29 mouse cellular contexts compared by ENCODE assay signal in genomic region chr11:81737777-81738176, GRCm38 (mm10).
DNase-seq lines count a peak whose midpoint lies in the region; ATAC-seq and TF ChIP-seq lines count a peak whose summit lies in the region.
"Had no signal": no experiment of that assay in that cellular context is flagged by ENCODE, and none has a peak within 500 bp of the region (broad histone marks: within the 10 kb centered on the region; RNA-seq: fewer than 3 reads in every experiment).

No protein-coding gene starts in this region.

- TF ChIP-seq POLR2A in brain, embryonic 14.5 days (IDR thresholded peaks at IDR 0.05; ENCODE audit: borderline replicate concordance, extremely low read depth, insufficient read depth, insufficient read length, poor library complexity, severe bottlenecking) = no peak

- no peak overlapping the region for H3K27ac ChIP-seq in hindbrain, embryonic 16.5 days (ENCODE audit: low read depth, low read length)
- no peak overlapping the region for H3K27ac ChIP-seq in hindbrain, embryonic 10.5 days
- H3K27ac ChIP-seq in midbrain, embryonic 14.5 days (replicated peaks; ENCODE audit: low read depth, low read length) = no peak overlapping the region
- no peak overlapping the region for H3K27ac ChIP-seq in midbrain, embryonic 13.5 days
- H3K27ac ChIP-seq: embryonic facial prominence, embryonic 10.5 days; embryonic facial prominence, embryonic 13.5 days; forebrain, embryonic 12.5 days; forebrain, embryonic 15.5 days; heart, adult 2 months; heart, embryonic 10.5 days; heart, embryonic 13.5 days had no signal

- DNase-seq in hindbrain, embryonic 10.5 days (ENCODE audit: low spot score) = no peak
- DNase-seq in midbrain, embryonic 14.5 days = peak; percentile 20
- peak; percentile 24 for DNase-seq in brain, adult 2 months (ENCODE audit: low read depth, low spot score)
- DNase-seq in brain, embryonic 14.5 days (ENCODE audit: low read depth) = peak; percentile 46
- DNase-seq in layer of hippocampus, adult 11-12 months (ENCODE audit: low spot score) = no peak
- DNase-seq in kidney, adult 11 months = no peak
- DNase-seq: adrenal gland, adult 8-10 months; adrenal gland, postnatal 36 days; cerebellum, adult 11-12 months; cerebellum, adult 8-10 months; cerebellum, postnatal 36 days; embryo, embryonic 11 days; gastrocnemius, postnatal 10 days; gastrocnemius, postnatal 36 days; heart, adult 2 months; heart, postnatal 14 days; heart, postnatal 4 days had no signal

- ATAC-seq in hindbrain, embryonic 16.5 days = peak; percentile 52; the same call in 1 of the 2 replicates
- ATAC-seq in midbrain, embryonic 14.5 days (ENCODE audit: low FRiP score, low TSS enrichment) = no peak
- no peak for ATAC-seq in midbrain, embryonic 13.5 days
- ATAC-seq: CD4-positive, CD25-positive, alpha-beta regulatory T cell, adult 4 months; forebrain, embryonic 15.5 days; inflammation-experienced regulatory T-cells, adult 6 months had no signal

- H3K4me3 ChIP-seq in hindbrain, embryonic 16.5 days (ENCODE audit: low read length) = no peak overlapping the region
- no peak overlapping the region for H3K4me3 ChIP-seq in hindbrain, embryonic 10.5 days
- H3K4me3 ChIP-seq in midbrain, embryonic 14.5 days (replicated peaks; ENCODE audit: low read depth, low read length) = no peak overlapping the region
- no peak overlapping the region for H3K4me3 ChIP-seq in midbrain, embryonic 13.5 days (replicated peaks)
- H3K4me3 ChIP-seq: embryonic facial prominence, embryonic 10.5 days; embryonic facial prominence, embryonic 13.5 days; erythroblast, embryonic 14.5 days; forebrain, embryonic 12.5 days; forebrain, embryonic 15.5 days; heart, adult 2 months; heart, embryonic 10.5 days; heart, embryonic 13.5 days; hindbrain, embryonic 15.5 days had no signal

- no peaks in the 10 kb centered on the region for H3K9me3 ChIP-seq in hindbrain, embryonic 16.5 days (ENCODE audit: control insufficient read depth, low read length)
- no peaks in the 10 kb centered on the region for H3K9me3 ChIP-seq in hindbrain, embryonic 10.5 days
- H3K9me3 ChIP-seq in midbrain, embryonic 14.5 days (ENCODE audit: control insufficient read depth, low read length) = no peaks in the 10 kb centered on the region
- no peaks in the 10 kb centered on the region for H3K9me3 ChIP-seq in midbrain, embryonic 13.5 days
- H3K9me3 ChIP-seq: embryonic facial prominence, embryonic 10.5 days; embryonic facial prominence, embryonic 13.5 days; forebrain, embryonic 12.5 days; forebrain, embryonic 15.5 days; heart, embryonic 10.5 days; heart, embryonic 13.5 days; hindbrain, embryonic 15.5 days had no signal

- no peak overlapping the region for H3K9ac ChIP-seq in hindbrain, embryonic 16.5 days (ENCODE audit: low read depth, low read length)
- H3K9ac ChIP-seq in midbrain, embryonic 14.5 days (replicated peaks; ENCODE audit: low read length) = no peak overlapping the region
- no peak overlapping the region for H3K9ac ChIP-seq in midbrain, embryonic 13.5 days (replicated peaks)
- H3K9ac ChIP-seq: embryonic facial prominence, embryonic 13.5 days; forebrain, embryonic 12.5 days; forebrain, embryonic 15.5 days; heart, embryonic 13.5 days; hindbrain, embryonic 15.5 days had no signal

- 42% methylated on average over 3 of the region's 3 CpGs for WGBS in hindbrain, embryonic 16.5 days
- 75% methylated on average over 3 of the region's 3 CpGs for WGBS in hindbrain, embryonic 10.5 days
- 53% methylated on average over 3 of the region's 3 CpGs for WGBS in midbrain, embryonic 14.5 days
- 57% methylated on average over 3 of the region's 3 CpGs for WGBS in midbrain, embryonic 13.5 days

- no peaks in the 10 kb centered on the region for H3K27me3 ChIP-seq in hindbrain, embryonic 16.5 days (replicated peaks; ENCODE audit: control insufficient read depth, insufficient read depth, low read length)
- H3K27me3 ChIP-seq in hindbrain, embryonic 10.5 days (ENCODE audit: insufficient read depth, poor library complexity, severe bottlenecking) = no peaks in the 10 kb centered on the region
- no peaks in the 10 kb centered on the region for H3K27me3 ChIP-seq in midbrain, embryonic 14.5 days (ENCODE audit: control insufficient read depth, insufficient read depth, low read length)
- H3K27me3 ChIP-seq in midbrain, embryonic 13.5 days = no peaks in the 10 kb centered on the region
- H3K27me3 ChIP-seq: embryonic facial prominence, embryonic 13.5 days; forebrain, embryonic 12.5 days; forebrain, embryonic 15.5 days; hindbrain, embryonic 15.5 days had no signal

- no peak overlapping the region for H3K4me2 ChIP-seq in hindbrain, embryonic 16.5 days (ENCODE audit: low read length)
- no peak overlapping the region for H3K4me2 ChIP-seq in midbrain, embryonic 14.5 days (ENCODE audit: low read length)
- H3K4me2 ChIP-seq in midbrain, embryonic 13.5 days (replicated peaks) = no peak overlapping the region
- H3K4me2 ChIP-seq: embryonic facial prominence, embryonic 13.5 days; forebrain, embryonic 12.5 days; forebrain, embryonic 15.5 days; heart, embryonic 13.5 days; hindbrain, embryonic 15.5 days had no signal

- H3K4me1 ChIP-seq in hindbrain, embryonic 16.5 days (ENCODE audit: control insufficient read depth, insufficient read depth, low read depth, low read length) = peaks cover 5% of the 10 kb centered on the region; the same call in 1 of the 2 replicates
- H3K4me1 ChIP-seq in hindbrain, embryonic 10.5 days (replicated peaks) = no peaks in the 10 kb centered on the region
- H3K4me1 ChIP-seq in midbrain, embryonic 14.5 days (ENCODE audit: control insufficient read depth, insufficient read depth, low read length) = no peaks in the 10 kb centered on the region
- H3K4me1 ChIP-seq in midbrain, embryonic 13.5 days (replicated peaks) = peaks cover 8% of the 10 kb centered on the region
- H3K4me1 ChIP-seq: embryonic facial prominence, embryonic 10.5 days; forebrain, embryonic 12.5 days; heart, embryonic 10.5 days; heart, embryonic 13.5 days had no signal

- H3K36me3 ChIP-seq in hindbrain, embryonic 16.5 days (ENCODE audit: control insufficient read depth, insufficient read depth, low read length) = no peaks in the 10 kb centered on the region
- no peaks in the 10 kb centered on the region for H3K36me3 ChIP-seq in hindbrain, embryonic 10.5 days
- no peaks in the 10 kb centered on the region for H3K36me3 ChIP-seq in midbrain, embryonic 14.5 days (ENCODE audit: control insufficient read depth, insufficient read depth, low read length)
- H3K36me3 ChIP-seq in midbrain, embryonic 13.5 days = no peaks in the 10 kb centered on the region
- H3K36me3 ChIP-seq: embryonic facial prominence, embryonic 10.5 days; embryonic facial prominence, embryonic 13.5 days; forebrain, embryonic 12.5 days; forebrain, embryonic 15.5 days; heart, embryonic 10.5 days; heart, embryonic 13.5 days; hindbrain, embryonic 15.5 days had no signal

- no peak for TF ChIP-seq CTCF in brain, embryonic 14.5 days (IDR thresholded peaks at IDR 0.05; ENCODE audit: borderline replicate concordance, extremely low read depth, insufficient read depth, insufficient read length)

Comparison
In these comparisons a context has a peak if more than half of its experiments do, and no peak if none do; other contexts are left out.
1. DNase-seq: peak in midbrain, embryonic 14.5 days (single experiment), brain, adult 2 months (single experiment) and brain, embryonic 14.5 days (single experiment); none in hindbrain, embryonic 10.5 days (single experiment), layer of hippocampus, adult 11-12 months (single experiment) and kidney, adult 11 months (single experiment).